Mouse (Mus musculus) liver, postnatal 0 days (tissue): Measurements from ENCODE around the gene Mlycd. TPM values are rescaled to one million over a fixed set of nuclear protein-coding genes. Genes with fewer than 3 reads are reported as not detected.

Source experiments
- ATAC-seq: fragments of 200-750 bp; cut with Nextera tagmentation; 2 replicates; pipeline ENCODE4 v1.8.0; 2017; ENCODE audit warnings: mild to moderate bottlenecking, moderate library complexity
- DNase-seq: peaks from one replicate; pipeline ENCODE4 v3.0.0-alpha.2; 2016
- H3K27ac ChIP-seq: fragments of 300-500 bp; sonication (generic); 2 replicates; pipeline ENCODE4 v1.5.1; 2014; ENCODE audit warnings: antibody characterized with exemption, moderate library complexity, mild to moderate bottlenecking, low read depth
- H3K27me3 ChIP-seq: fragments of 300-500 bp; sonication (generic); 2 replicates; pipeline ENCODE4 v1.6.1; 2014; ENCODE audit warnings: low read length, control low read depth, mixed read lengths; ENCODE audit not compliant: insufficient read depth
- H3K36me3 ChIP-seq: fragments of 300-500 bp; sonication (generic); replicated peaks from 2 replicates; pipeline ENCODE4 v1.6.1; 2014; ENCODE audit warnings: mild to moderate bottlenecking, control low read depth, low read length, moderate library complexity, mixed read lengths; ENCODE audit not compliant: insufficient read depth
- H3K4me1 ChIP-seq: fragments of 300-500 bp; sonication (generic); 2 replicates; pipeline ENCODE4 v1.6.1; 2014; ENCODE audit warnings: antibody characterized with exemption, mild to moderate bottlenecking, control low read depth; ENCODE audit not compliant: insufficient read depth
- H3K4me2 ChIP-seq: fragments of 300-500 bp; sonication (generic); 2 replicates; pipeline ENCODE4 v1.6.1; 2014; ENCODE audit warnings: low read depth, mild to moderate bottlenecking, low read length, moderate library complexity, mixed read lengths
- H3K4me3 ChIP-seq: fragments of 300-500 bp; sonication (generic); 2 replicates; pipeline ENCODE4 v1.5.1; 2014; ENCODE audit warnings: low read depth, low read length
- H3K9ac ChIP-seq: fragments of 300-500 bp; sonication (generic); replicated peaks from 2 replicates; pipeline ENCODE4 v1.6.1; 2014; ENCODE audit warnings: mild to moderate bottlenecking, moderate library complexity
- H3K9me3 ChIP-seq: fragments of 300-500 bp; sonication (generic); 2 replicates; pipeline ENCODE4 v1.6.1; 2016; ENCODE audit warnings: mild to moderate bottlenecking, control low read depth, low read length, mixed read lengths
- CTCF ChIP-seq: sonication (generic); IDR thresholded peaks from 2 replicates; pipeline ENCODE4 v1.5.1; 2016; ENCODE audit warnings: antibody characterized with exemption, low read depth
- EP300 ChIP-seq: IDR thresholded peaks from 2 replicates; pipeline ENCODE4 v1.6.1; 2016; ENCODE audit warnings: antibody characterized with exemption, low read depth, mild to moderate bottlenecking
- WGBS: fragments of 180-500 bp; shearing (Covaris S2); extraction: QIAGEN DNeasy Blood & Tissue Kit; methylation state at CpG from one replicate; pipeline ENCODE4 v1.1.7; 2014; ENCODE audit not compliant: insufficient replicate concordance; 5-methylcytosine and 5-hydroxymethylcytosine counted together
- polyA plus RNA-seq: library from polyadenylated mRNA; unstranded; fragments of >200 nt; fragmentation: Nextera tagmentation; extraction: Ambion mirVana; gene quantifications from 2 replicates; pipeline ENCODE4 v1.2.1, GENCODE M21; 2015

The Mlycd gene
- polyA plus RNA-seq, 1 experiment from 2014 or later = 37.0 TPM

DNA sequence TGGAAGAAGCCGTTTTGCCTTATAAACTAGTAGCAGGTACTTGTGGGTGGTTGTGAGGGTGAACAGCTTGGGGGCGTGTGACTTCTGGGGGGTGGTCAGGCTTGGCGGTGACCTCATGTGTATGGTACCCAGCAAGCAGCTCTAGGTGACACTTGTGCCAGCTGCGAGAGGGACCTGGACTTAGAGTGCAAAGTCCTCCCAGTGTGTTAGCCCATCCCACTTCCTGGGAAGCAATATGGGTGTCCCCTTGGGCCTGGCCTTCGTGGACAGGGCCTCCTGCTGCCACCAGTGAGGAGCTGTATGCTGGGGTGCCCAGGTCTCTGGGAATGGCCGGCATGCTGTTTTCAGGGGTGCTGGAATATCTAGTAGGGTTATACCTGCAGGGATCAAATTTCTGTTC lies 44.2 kb downstream of the Mlycd start:
- no peak for ATAC-seq
- Histone ChIP-seq H3K9me3 (no peaks in the 10 kb centered on the region), H3K4me1 (peaks cover 26% of the 10 kb centered on the region), H3K4me3 (peak overlapping the region; percentile 56), H3K4me2 (peak overlapping the region; percentile 71), H3K27me3 (no peaks in the 10 kb centered on the region), H3K9ac (peak overlapping the region; percentile 78), H3K27ac (peak overlapping the region; percentile 94), H3K36me3 (peaks cover 29% of the 10 kb centered on the region)
- no peak for TF ChIP-seq EP300
- TF ChIP-seq CTCF = no peak
- peak; percentile 31 for DNase-seq
- WGBS = 65% methylated on average over 6 of the region's 6 CpGs

- TF ChIP-seq EP300 (no peak), CTCF (no peak)
- 67% methylated on average over 2 of the region's 2 CpGs for WGBS
- Histone ChIP-seq H3K4me1 (peaks cover 26% of the 10 kb centered on the region), H3K27ac (peak overlapping the region; percentile 94; the same call in 1 of the 2 replicates), H3K4me3 (peak overlapping the region; percentile 56), H3K4me2 (peak overlapping the region; percentile 71), H3K9ac (peak overlapping the region; percentile 78), H3K27me3 (no peaks in the 10 kb centered on the region), H3K9me3 (no peaks in the 10 kb centered on the region), H3K36me3 (peaks cover 33% of the 10 kb centered on the region)
- ATAC-seq = no peak
- DNase-seq = no peak
Observed at GRCm38 (mm10) chr8:119439424-119439823, 44.7 kb downstream of the Mlycd start.

GRCm38 (mm10) chr8:119439893-119440249 lies 45.2 kb downstream of the Mlycd start:
- no peak for ATAC-seq

GRCm38 (mm10) chr8:119440250-119440951 lies 45.7 kb downstream of the Mlycd start:
- peak; percentile 79 for DNase-seq
- H3K9me3 ChIP-seq = no peaks in the 10 kb centered on the region
- peaks cover 41% of the 10 kb centered on the region for H3K36me3 ChIP-seq
- peak overlapping the region; percentile 94 for H3K27ac ChIP-seq
- no peaks in the 10 kb centered on the region for H3K27me3 ChIP-seq
- peaks cover 20% of the 10 kb centered on the region for H3K4me1 ChIP-seq
- peak overlapping the region; percentile 56 for H3K4me3 ChIP-seq
- peak overlapping the region; percentile 71 for H3K4me2 ChIP-seq
- no peak overlapping the region for H3K9ac ChIP-seq
- WGBS = 23% methylated on average over 16 of the region's 16 CpGs
- ATAC-seq = peak; percentile 23
- TF ChIP-seq CTCF = peak; percentile 76
- no peak for TF ChIP-seq EP300

More at GRCm38 (mm10) chr8:119439893-119440249, 45.2 kb downstream of the Mlycd start:
- Histone ChIP-seq H3K27me3 (no peaks in the 10 kb centered on the region), H3K36me3 (peaks cover 36% of the 10 kb centered on the region), H3K4me3 (peak overlapping the region; percentile 56), H3K4me1 (peaks cover 24% of the 10 kb centered on the region), H3K9me3 (no peaks in the 10 kb centered on the region), H3K27ac (peak overlapping the region; percentile 94; the same call in 1 of the 2 replicates), H3K9ac (no peak overlapping the region; the same call in 1 of the 2 replicates), H3K4me2 (peak overlapping the region; percentile 71)
- no peak for TF ChIP-seq CTCF
- TF ChIP-seq EP300 = no peak
- no peak for DNase-seq
- 55% methylated on average over 7 of the region's 7 CpGs for WGBS

DNA sequence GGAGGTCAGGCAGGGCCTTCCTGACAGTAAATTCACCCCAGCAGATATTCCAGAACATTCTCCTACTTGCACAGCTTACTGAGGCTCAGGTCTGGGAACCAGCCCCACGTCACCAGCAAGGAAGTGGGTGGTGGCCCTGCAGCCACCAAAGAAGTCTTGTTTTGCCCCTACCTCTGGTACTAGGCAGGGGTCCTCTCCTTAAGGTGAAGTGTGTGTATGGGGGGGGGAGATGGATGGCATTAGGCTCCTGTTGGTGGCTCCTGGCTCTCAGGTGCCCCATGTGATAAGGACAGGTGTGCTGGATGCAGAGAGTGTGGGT lies 46.2 kb downstream of the Mlycd start:
- 29% methylated on average over 1 of the region's 1 CpGs for WGBS
- TF ChIP-seq EP300 (no peak), CTCF (no peak)
- Histone ChIP-seq H3K4me3 (no peak overlapping the region), H3K27ac (no peak overlapping the region), H3K36me3 (peaks cover 44% of the 10 kb centered on the region), H3K27me3 (no peaks in the 10 kb centered on the region), H3K4me2 (no peak overlapping the region), H3K9ac (no peak overlapping the region), H3K4me1 (peaks cover 16% of the 10 kb centered on the region), H3K9me3 (no peaks in the 10 kb centered on the region)
- no peak for DNase-seq
- ATAC-seq = no peak

DNA sequence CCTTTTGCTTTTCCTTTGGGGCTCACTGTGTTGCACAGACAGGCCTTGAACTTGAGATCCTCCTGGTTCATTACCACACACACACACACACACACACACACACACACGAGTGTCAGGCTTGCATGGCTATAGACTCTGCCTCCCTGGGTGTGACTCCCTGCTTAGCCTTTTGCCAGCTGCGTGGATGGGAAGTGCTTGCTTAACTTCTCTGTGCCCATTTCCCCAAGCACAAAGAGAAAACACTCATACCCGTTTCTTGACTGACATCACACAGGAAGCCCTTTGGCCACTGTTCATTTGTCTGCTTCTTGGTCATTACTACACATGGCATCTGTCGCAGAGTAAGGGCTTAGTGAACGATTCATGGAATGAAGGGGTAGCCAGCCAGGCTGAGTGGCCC lies 47.3 kb downstream of the Mlycd start:
- Histone ChIP-seq H3K36me3 (peaks cover 44% of the 10 kb centered on the region), H3K27ac (no peak overlapping the region), H3K4me1 (peaks cover 11% of the 10 kb centered on the region), H3K9ac (no peak overlapping the region), H3K4me2 (no peak overlapping the region), H3K27me3 (peaks cover 7% of the 10 kb centered on the region; the same call in 1 of the 2 replicates), H3K4me3 (no peak overlapping the region), H3K9me3 (no peaks in the 10 kb centered on the region)
- 49% methylated on average over 5 of the region's 5 CpGs for WGBS
- TF ChIP-seq EP300 = no peak
- no peak for TF ChIP-seq CTCF
- no peak for ATAC-seq
- no peak for DNase-seq
